Mouse (Mus musculus) midbrain, embryonic 12.5 days (tissue): Measurements from ENCODE around the gene Ndufb10. TPM values are rescaled to one million over a fixed set of nuclear protein-coding genes. Genes with fewer than 3 reads are reported as not detected.
A peak's percentile ranks its signal among the peaks of the same experiment; 100 is the strongest.

Source experiments
- ATAC-seq: fragments of 200-750 bp; cut with Nextera tagmentation; 2 replicates; pipeline ENCODE4 v1.8.0; 2017; ENCODE audit warnings: low read depth, moderate TSS enrichment, moderate library complexity; ENCODE audit not compliant: low FRiP score
- H3K27ac ChIP-seq: fragments of 300-500 bp; sonication (generic); replicated peaks from 2 replicates; pipeline ENCODE4 v1.5.1; 2016; ENCODE audit warnings: mild to moderate bottlenecking
- H3K27me3 ChIP-seq: fragments of 300-500 bp; sonication (generic); 2 replicates; pipeline ENCODE4 v1.6.1; 2016; ENCODE audit warnings: mild to moderate bottlenecking
- H3K36me3 ChIP-seq: fragments of 300-500 bp; sonication (generic); 2 replicates; pipeline ENCODE4 v1.6.1; 2016
- H3K4me1 ChIP-seq: fragments of 300-500 bp; sonication (generic); 2 replicates; pipeline ENCODE4 v1.6.1; 2016
- H3K4me2 ChIP-seq: fragments of 300-500 bp; sonication (generic); replicated peaks from 2 replicates; pipeline ENCODE4 v1.6.1; 2016; ENCODE audit warnings: mild to moderate bottlenecking, moderate library complexity
- H3K4me3 ChIP-seq: fragments of 300-500 bp; sonication (generic); 2 replicates; pipeline ENCODE4 v1.5.1; 2016; ENCODE audit warnings: mild to moderate bottlenecking
- H3K9ac ChIP-seq: fragments of 300-500 bp; sonication (generic); replicated peaks from 2 replicates; pipeline ENCODE4 v1.6.1; 2016; ENCODE audit warnings: mild to moderate bottlenecking, moderate library complexity
- H3K9me3 ChIP-seq: fragments of 300-500 bp; sonication (generic); 2 replicates; pipeline ENCODE4 v1.6.1; 2016; ENCODE audit warnings: mild to moderate bottlenecking
- WGBS: fragments of 180-500 bp; shearing (Covaris S2); methylation state at CpG from one replicate; pipeline ENCODE4 v1.1.7; 2016; 5-methylcytosine and 5-hydroxymethylcytosine counted together
- polyA plus RNA-seq: library from polyadenylated mRNA; unstranded; fragments of >200 nt; fragmentation: Nextera tagmentation; extraction: Ambion mirVana; gene quantifications from 2 replicates; pipeline ENCODE4 v1.2.1, GENCODE M21; 2016

The Ndufb10 gene
- polyA plus RNA-seq, 1 experiment from 2014 or later, result 205 TPM

- Histone ChIP-seq H3K27me3 (peaks cover 8% of the 10 kb centered on the region), H3K36me3 (peaks cover 39% of the 10 kb centered on the region), H3K4me2 (no peak overlapping the region), H3K27ac (no peak overlapping the region), H3K4me3 (no peak overlapping the region), H3K4me1 (peaks cover 17% of the 10 kb centered on the region), H3K9ac (no peak overlapping the region), H3K9me3 (no peaks in the 10 kb centered on the region)
- WGBS, result 71% methylated on average over 9 of the region's 9 CpGs
- ATAC-seq, result no peak
Measured at GRCm38 (mm10) chr17:24698715-24699114, 25.6 kb downstream of the Ndufb10 start.

GRCm38 (mm10) chr17:24697985-24698384 lies 26.3 kb downstream of the Ndufb10 start:
- 22% methylated on average over 5 of the region's 5 CpGs for WGBS
- H3K4me3 ChIP-seq, result no peak overlapping the region

GRCm38 (mm10) chr17:24696011-24696697 lies 28.1 kb downstream of the Ndufb10 start, which contains the start of the genes Gfer and Noxo1:
TSS of gene Gfer (minus strand) at chr17:24696156.
TSS of gene Noxo1 (plus strand) at chr17:24696234.
- peak within 1 kb of the TSS; percentile 81 for H3K9ac ChIP-seq
- H3K27me3 ChIP-seq, result peaks cover 10% of the 10 kb centered on the region
- no peaks in the 10 kb centered on the region for H3K9me3 ChIP-seq
- peaks cover 17% of the 10 kb centered on the region for H3K4me1 ChIP-seq
- H3K36me3 ChIP-seq, result peaks cover 34% of the 10 kb centered on the region
- H3K4me3 ChIP-seq, result peak within 1 kb of the TSS; percentile 80
- H3K4me2 ChIP-seq, result peak within 1 kb of the TSS; percentile 86
- peak within 1 kb of the TSS; percentile 84 for H3K27ac ChIP-seq
- ATAC-seq, result peak; percentile 92
- WGBS, result under 1% methylated on average over 65 of the region's 76 CpGs

More at GRCm38 (mm10) chr17:24697985-24698384, 26.3 kb downstream of the Ndufb10 start:
- H3K4me2 ChIP-seq, result no peak overlapping the region
- H3K27ac ChIP-seq, result no peak overlapping the region
- H3K27me3 ChIP-seq, result peaks cover 8% of the 10 kb centered on the region
- ATAC-seq, result no peak
- H3K4me1 ChIP-seq, result peaks cover 17% of the 10 kb centered on the region
- peaks cover 40% of the 10 kb centered on the region for H3K36me3 ChIP-seq
- no peaks in the 10 kb centered on the region for H3K9me3 ChIP-seq
- H3K9ac ChIP-seq, result no peak overlapping the region

GRCm38 (mm10) chr17:24695326-24696010 lies 28.8 kb downstream of the Ndufb10 start:
- WGBS, result 9% methylated on average over 42 of the region's 51 CpGs
- Histone ChIP-seq H3K4me1 (peaks cover 17% of the 10 kb centered on the region), H3K4me3 (peak overlapping the region; percentile 80), H3K9me3 (no peaks in the 10 kb centered on the region), H3K27ac (peak overlapping the region; percentile 84), H3K27me3 (peaks cover 16% of the 10 kb centered on the region), H3K36me3 (peaks cover 27% of the 10 kb centered on the region), H3K9ac (peak overlapping the region; percentile 81), H3K4me2 (peak overlapping the region; percentile 86)
- ATAC-seq, result peak; percentile 45

GRCm38 (mm10) chr17:24692385-24692784 lies 31.9 kb downstream of the Ndufb10 start:
- H3K27ac ChIP-seq, result no peak overlapping the region
- no peak for ATAC-seq
- H3K36me3 ChIP-seq, result peaks cover 16% of the 10 kb centered on the region
- H3K27me3 ChIP-seq, result peaks cover 39% of the 10 kb centered on the region
- peaks cover 30% of the 10 kb centered on the region for H3K4me1 ChIP-seq
- no peak overlapping the region for H3K9ac ChIP-seq
- H3K9me3 ChIP-seq, result no peaks in the 10 kb centered on the region
- 87% methylated on average over 5 of the region's 5 CpGs for whole genome bisulfite sequencing
- no peak overlapping the region for H3K4me2 ChIP-seq
- no peak overlapping the region for H3K4me3 ChIP-seq

GRCm38 (mm10) chr17:24689251-24690081 lies 34.8 kb downstream of the Ndufb10 start, which contains the start of gene Syngr3:
TSS of gene Syngr3 (minus strand) at chr17:24689955.
- H3K27me3 ChIP-seq, result peaks cover 52% of the 10 kb centered on the region
- H3K4me1 ChIP-seq, result peaks cover 23% of the 10 kb centered on the region
- H3K9ac ChIP-seq, result peak within 1 kb of the TSS; percentile 71
- under 1% methylated on average over 46 of the region's 55 CpGs for WGBS
- H3K4me3 ChIP-seq, result peak within 1 kb of the TSS; percentile 64
- ATAC-seq, result peak; percentile 65
- H3K9me3 ChIP-seq, result no peaks in the 10 kb centered on the region
- H3K27ac ChIP-seq, result peak within 1 kb of the TSS; percentile 61
- H3K4me2 ChIP-seq, result peak within 1 kb of the TSS; percentile 87
- H3K36me3 ChIP-seq, result peaks cover 16% of the 10 kb centered on the region

- 20% methylated on average over 23 of the region's 23 CpGs for WGBS
- peaks cover 52% of the 10 kb centered on the region for H3K27me3 ChIP-seq
- H3K4me3 ChIP-seq, result peak overlapping the region; percentile 28
- ATAC-seq, result no peak
- peaks cover 7% of the 10 kb centered on the region; the same call in 1 of the 2 replicates for H3K36me3 ChIP-seq
- no peak overlapping the region for H3K27ac ChIP-seq
- H3K4me2 ChIP-seq, result peak overlapping the region; percentile 50
- peaks cover 23% of the 10 kb centered on the region for H3K4me1 ChIP-seq
- H3K9ac ChIP-seq, result peak overlapping the region; percentile 39; the same call in 1 of the 2 replicates
- H3K9me3 ChIP-seq, result no peaks in the 10 kb centered on the region
Measured at GRCm38 (mm10) chr17:24687599-24687998, 36.7 kb downstream of the Ndufb10 start.

- ATAC-seq, result no peak
- Histone ChIP-seq H3K4me2 (peak overlapping the region; percentile 50), H3K4me1 (peaks cover 23% of the 10 kb centered on the region), H3K9ac (peak overlapping the region; percentile 39; the same call in 1 of the 2 replicates), H3K36me3 (peaks cover 7% of the 10 kb centered on the region; the same call in 1 of the 2 replicates), H3K27me3 (peaks cover 52% of the 10 kb centered on the region), H3K27ac (no peak overlapping the region), H3K9me3 (no peaks in the 10 kb centered on the region), H3K4me3 (peak overlapping the region; percentile 28)
- WGBS, result 1% methylated on average over 25 of the region's 25 CpGs
Measured at GRCm38 (mm10) chr17:24687146-24687595, 37.1 kb downstream of the Ndufb10 start.

- Histone ChIP-seq H3K4me1 (peaks cover 23% of the 10 kb centered on the region), H3K4me3 (no peak overlapping the region), H3K9me3 (no peaks in the 10 kb centered on the region), H3K27ac (no peak overlapping the region), H3K27me3 (peaks cover 52% of the 10 kb centered on the region), H3K36me3 (peaks cover 11% of the 10 kb centered on the region), H3K4me2 (peak overlapping the region; percentile 6; the same call in 1 of the 2 replicates), H3K9ac (no peak overlapping the region)
- 31% methylated on average over 16 of the region's 16 CpGs for WGBS
- ATAC-seq, result no peak
Measured at GRCm38 (mm10) chr17:24686514-24686913, 37.8 kb downstream of the Ndufb10 start.

- Histone ChIP-seq H3K4me3 (no peak overlapping the region), H3K9me3 (no peaks in the 10 kb centered on the region), H3K36me3 (peaks cover 71% of the 10 kb centered on the region), H3K4me1 (no peaks in the 10 kb centered on the region), H3K9ac (no peak overlapping the region), H3K27me3 (no peaks in the 10 kb centered on the region), H3K4me2 (no peak overlapping the region), H3K27ac (no peak overlapping the region)
- 91% methylated on average over 24 of the region's 24 CpGs for WGBS
- no peak for ATAC-seq
Measured at GRCm38 (mm10) chr17:24677500-24678080, 46.7 kb downstream of the Ndufb10 start.

GRCm38 (mm10) chr17:24676877-24677276 lies 47.4 kb downstream of the Ndufb10 start:
- H3K36me3 ChIP-seq, result peaks cover 64% of the 10 kb centered on the region
- WGBS, result 98% methylated on average over 5 of the region's 5 CpGs

More at GRCm38 (mm10) chr17:24676877-24677276, 47.4 kb downstream of the Ndufb10 start:
- Histone ChIP-seq H3K27me3 (no peaks in the 10 kb centered on the region), H3K9me3 (no peaks in the 10 kb centered on the region), H3K4me3 (no peak overlapping the region), H3K27ac (no peak overlapping the region), H3K9ac (no peak overlapping the region), H3K4me1 (peaks cover 5% of the 10 kb centered on the region), H3K4me2 (no peak overlapping the region)
- no peak for ATAC-seq
